ENCODE assay signal across 8 mouse cellular contexts in the genomic region with DNA sequence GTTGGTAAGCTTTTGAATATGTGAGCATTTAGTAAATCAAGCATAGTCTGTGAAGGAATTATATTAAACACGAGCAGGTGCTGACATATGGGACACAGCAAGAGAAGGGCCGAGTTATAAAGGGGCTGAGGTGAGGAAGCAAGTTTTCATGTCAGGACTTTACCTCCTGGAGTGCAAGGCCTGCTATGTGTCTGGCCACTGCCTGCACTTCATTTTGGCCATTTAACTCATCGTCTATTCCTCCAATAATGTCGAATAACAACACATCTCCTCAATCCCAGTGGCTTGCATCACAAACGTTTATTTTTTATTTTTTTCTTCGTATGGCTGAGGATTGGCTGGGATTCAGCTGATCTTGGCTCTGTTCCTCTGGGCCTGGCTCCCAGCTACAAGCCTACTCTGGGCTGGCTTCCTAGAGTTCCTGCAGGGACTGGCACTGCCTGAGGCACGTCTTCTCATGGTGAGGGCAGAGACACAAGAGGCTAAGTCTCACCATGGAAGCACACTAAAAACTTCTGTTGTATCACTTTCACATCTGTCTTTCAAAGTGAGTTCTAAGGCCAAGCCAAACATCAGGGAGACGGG. TPM values are rescaled to one million over a fixed set of nuclear protein-coding genes. Genes with fewer than 3 reads are reported as not detected.
A peak's percentile ranks its signal among the peaks of the same experiment; 100 is the strongest.
DNase-seq lines count a peak whose midpoint lies in the region; ATAC-seq lines count a peak whose summit lies in the region.

No protein-coding gene starts in this region.

- H3K4me1 ChIP-seq in forebrain, embryonic 14.5 days (ENCODE audit: control insufficient read depth, insufficient read depth, low read length): no peaks in the 10 kb centered on the region
- peaks cover 9% of the 10 kb centered on the region for H3K4me1 ChIP-seq in forebrain, embryonic 12.5 days
- peaks cover 2% of the 10 kb centered on the region; the same call in 1 of the 2 replicates for H3K4me1 ChIP-seq in lung, embryonic 16.5 days (replicated peaks; ENCODE audit: control insufficient read depth, insufficient read depth, low read length)
- H3K4me1 ChIP-seq in embryonic facial prominence, embryonic 15.5 days: no peaks in the 10 kb centered on the region

- H3K4me3 ChIP-seq in forebrain, embryonic 14.5 days (ENCODE audit: low read depth, low read length): no peak overlapping the region
- H3K4me3 ChIP-seq in forebrain, embryonic 12.5 days (replicated peaks): no peak overlapping the region
- no peak overlapping the region for H3K4me3 ChIP-seq in lung, embryonic 16.5 days (ENCODE audit: low read length)
- no peak overlapping the region for H3K4me3 ChIP-seq in embryonic facial prominence, embryonic 15.5 days (replicated peaks)

- WGBS in forebrain, embryonic 14.5 days: 66% methylated on average over 8 of the region's 8 CpGs
- WGBS in forebrain, embryonic 12.5 days: 89% methylated on average over 8 of the region's 8 CpGs
- WGBS in lung, embryonic 16.5 days: 45% methylated on average over 8 of the region's 8 CpGs
- WGBS in embryonic facial prominence, embryonic 15.5 days: 42% methylated on average over 8 of the region's 8 CpGs

- DNase-seq in forebrain, embryonic 14.5 days (ENCODE audit: low spot score): peak; percentile 79
- DNase-seq in lung, postnatal 36 days: no peak
- DNase-seq in left cerebral cortex, postnatal 4 days: peak; percentile 81
- DNase-seq in spleen, adult 12 weeks (ENCODE audit: low spot score): no peak
- DNase-seq in retina, embryonic 14.5 days (ENCODE audit: low spot score): no peak

- intact Hi-C loops in left cerebral cortex, postnatal 4 days (cut with DNase I): no loop called here

- H3K36me3 ChIP-seq in forebrain, embryonic 14.5 days (ENCODE audit: control insufficient read depth, insufficient read depth, low read length): no peaks in the 10 kb centered on the region
- no peaks in the 10 kb centered on the region for H3K36me3 ChIP-seq in forebrain, embryonic 12.5 days (replicated peaks)
- no peaks in the 10 kb centered on the region for H3K36me3 ChIP-seq in lung, embryonic 16.5 days (ENCODE audit: control insufficient read depth, insufficient read depth, low read length)
- H3K36me3 ChIP-seq in embryonic facial prominence, embryonic 15.5 days: no peaks in the 10 kb centered on the region

- no peak overlapping the region for H3K9ac ChIP-seq in forebrain, embryonic 14.5 days (ENCODE audit: low read length)
- no peak overlapping the region for H3K9ac ChIP-seq in forebrain, embryonic 12.5 days
- H3K9ac ChIP-seq in lung, embryonic 16.5 days (ENCODE audit: low read length): no peak overlapping the region
- no peak overlapping the region for H3K9ac ChIP-seq in embryonic facial prominence, embryonic 15.5 days

- H3K27ac ChIP-seq in forebrain, embryonic 14.5 days (ENCODE audit: low read depth, low read length): no peak overlapping the region
- no peak overlapping the region for H3K27ac ChIP-seq in forebrain, embryonic 12.5 days
- no peak overlapping the region for H3K27ac ChIP-seq in lung, embryonic 16.5 days (ENCODE audit: low read length)
- no peak overlapping the region for H3K27ac ChIP-seq in embryonic facial prominence, embryonic 15.5 days (replicated peaks)

- H3K9me3 ChIP-seq in forebrain, embryonic 14.5 days (replicated peaks; ENCODE audit: control insufficient read depth, low read length): no peaks in the 10 kb centered on the region
- 0 out of 2 replicates have a peak, but pooled peaks cover 3% of the 10 kb centered on the region for H3K9me3 ChIP-seq in forebrain, embryonic 12.5 days
- H3K9me3 ChIP-seq in lung, embryonic 16.5 days (ENCODE audit: control insufficient read depth, low read length): no peaks in the 10 kb centered on the region
- no peaks in the 10 kb centered on the region for H3K9me3 ChIP-seq in embryonic facial prominence, embryonic 15.5 days (replicated peaks)

- H3K4me2 ChIP-seq in forebrain, embryonic 14.5 days (ENCODE audit: low read length): no peak overlapping the region
- H3K4me2 ChIP-seq in forebrain, embryonic 12.5 days: no peak overlapping the region
- no peak overlapping the region for H3K4me2 ChIP-seq in lung, embryonic 16.5 days (ENCODE audit: low read depth, low read length)
- H3K4me2 ChIP-seq in embryonic facial prominence, embryonic 15.5 days (replicated peaks): no peak overlapping the region

- no peaks in the 10 kb centered on the region for H3K27me3 ChIP-seq in forebrain, embryonic 14.5 days (replicated peaks; ENCODE audit: control insufficient read depth, insufficient read depth, low read length)
- no peaks in the 10 kb centered on the region for H3K27me3 ChIP-seq in forebrain, embryonic 12.5 days
- H3K27me3 ChIP-seq in lung, embryonic 16.5 days (ENCODE audit: control insufficient read depth, insufficient read depth, low read depth, low read length): no peaks in the 10 kb centered on the region
- no peaks in the 10 kb centered on the region for H3K27me3 ChIP-seq in embryonic facial prominence, embryonic 15.5 days

- ATAC-seq in forebrain, embryonic 14.5 days: peak; percentile 62; the same call in 1 of the 2 replicates
- no peak for ATAC-seq in forebrain, embryonic 12.5 days (ENCODE audit: low FRiP score)
- ATAC-seq in lung, embryonic 16.5 days (ENCODE audit: low read depth): peak; percentile 77
- peak; percentile 60; the same call in 1 of the 2 replicates for ATAC-seq in embryonic facial prominence, embryonic 15.5 days (ENCODE audit: insufficient number of reproducible peaks, low FRiP score, low TSS enrichment, low read depth)

RNA-seq across cellular contexts. Expression of a gene that starts 20.5 kb away (rescaled TPM):
- 9.1 and 9.2 TPM in 2 replicates for polyA plus RNA-seq in forebrain, embryonic 14.5 days (2014; fragmentation: Nextera tagmentation; extraction: Ambion mirVana)
- 3.7 and 3.9 TPM in 2 replicates for polyA plus RNA-seq in forebrain, embryonic 12.5 days (2016; fragmentation: Nextera tagmentation; extraction: Ambion mirVana)
- polyA plus RNA-seq in lung, embryonic 16.5 days (2015; fragmentation: Nextera tagmentation; extraction: Ambion mirVana): 12.3 and 14.1 TPM in 2 replicates
- polyA plus RNA-seq in embryonic facial prominence, embryonic 15.5 days (2015; fragmentation: Nextera tagmentation; extraction: Ambion mirVana): 5.7 and 5.8 TPM in 2 replicates
- total RNA-seq in left cerebral cortex, postnatal 4 days (2021): 1 to 10 TPM; 6.7 to 7.6 TPM

Comparison
In these comparisons a context has a peak if more than half of its experiments do, and no peak if none do; other contexts are left out.
1. DNase-seq: peak in forebrain, embryonic 14.5 days (single experiment) and left cerebral cortex, postnatal 4 days (single experiment); none in lung, postnatal 36 days (single experiment), spleen, adult 12 weeks (single experiment) and retina, embryonic 14.5 days (single experiment).